Mouse (Mus musculus) common myeloid progenitor, adult 5-6 weeks (primary cell): ENCODE measurements around the gene Cox11. TPM values are rescaled to one million over a fixed set of nuclear protein-coding genes. Genes with fewer than 3 reads are reported as not detected.

Experiments used
- ATAC-seq: replicated peaks from 2 replicates; pipeline ENCODE4 v1.8.0; 2016; ENCODE audit warnings: low read depth, mild to moderate bottlenecking, moderate TSS enrichment, inconsistent platforms; ENCODE audit not compliant: poor library complexity, severe bottlenecking
- total RNA-seq: library from RNA; stranded (forward); fragments of 200-1000, 187-1606 nt; gene quantifications from 2 replicates; pipeline ENCODE4 v1.2.3, GENCODE M21; 2017

Cox11 gene
- total RNA-seq, 1 experiment from 2014 or later: 36.2 TPM

GRCm38 (mm10) chr11:90663618-90664297 is 25.8 kb downstream of the Cox11 start:
- ATAC-seq: 0 out of 2 replicates have a peak, but pooled peaks have one; percentile 10

- peak; percentile 97 for ATAC-seq
Observed at GRCm38 (mm10) chr11:90664345-90664986, 26.5 kb downstream of the Cox11 start.

DNA sequence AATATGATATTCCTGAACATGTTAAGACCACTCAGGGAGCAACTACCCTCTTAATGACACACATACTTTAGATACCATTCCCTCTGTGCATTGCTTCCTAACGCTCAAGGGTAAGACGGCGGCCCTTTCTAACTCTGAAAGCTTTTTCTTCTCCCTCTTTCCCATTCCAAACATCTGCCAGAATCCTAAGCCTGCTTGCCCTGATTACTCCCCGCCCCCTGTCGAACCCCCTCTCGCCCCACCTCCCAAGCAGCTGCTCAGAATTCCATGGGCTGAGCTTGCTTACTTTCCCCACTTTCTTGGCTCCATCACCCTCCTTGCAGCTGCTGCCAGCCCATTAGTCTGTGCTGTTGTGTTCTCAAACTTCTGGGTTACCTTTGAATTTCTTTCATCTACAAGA is 27.2 kb downstream of the Cox11 start:
- no peak for ATAC-seq

- ATAC-seq: no peak
Observed at GRCm38 (mm10) chr11:90666144-90666757, 28.3 kb downstream of the Cox11 start.

DNA sequence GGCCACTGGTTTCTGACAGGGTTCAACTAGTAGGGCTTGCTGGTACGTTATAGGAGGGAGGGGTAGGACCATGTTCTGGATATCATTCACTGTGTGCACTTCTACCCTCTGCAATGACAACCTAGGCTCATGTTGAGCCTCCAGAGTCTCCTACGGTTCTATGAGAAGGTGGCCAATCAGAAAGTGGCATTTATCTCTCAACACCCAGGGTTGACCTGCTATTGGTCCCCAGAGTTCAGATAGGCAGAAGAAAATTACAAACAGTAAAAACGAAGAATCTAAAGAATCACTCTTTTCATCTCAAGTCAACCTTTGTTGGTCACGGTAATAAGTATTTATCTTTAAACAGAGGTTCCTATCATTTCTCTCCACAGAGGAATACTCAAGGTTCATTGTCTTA is 28.9 kb downstream of the Cox11 start:
- no peak for ATAC-seq

DNA sequence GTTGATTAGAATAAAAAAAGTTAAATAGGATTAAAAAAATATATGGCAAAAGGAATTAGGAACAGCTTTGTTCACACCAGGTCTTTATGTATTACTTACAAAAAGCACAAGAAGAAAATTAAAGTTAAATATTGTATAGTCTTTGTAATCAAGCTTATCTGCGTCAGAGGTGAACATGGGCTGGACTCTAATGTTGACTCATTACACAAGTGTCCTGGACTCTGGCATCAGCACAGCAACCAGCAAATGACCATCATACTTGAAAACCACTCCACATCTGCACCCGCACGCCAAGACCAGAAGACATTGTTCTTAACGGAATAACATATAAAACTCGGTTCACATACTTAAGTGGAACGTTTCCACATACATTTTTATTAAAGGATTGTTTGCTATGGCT is 29.4 kb downstream of the Cox11 start:
- no peak for ATAC-seq

DNA sequence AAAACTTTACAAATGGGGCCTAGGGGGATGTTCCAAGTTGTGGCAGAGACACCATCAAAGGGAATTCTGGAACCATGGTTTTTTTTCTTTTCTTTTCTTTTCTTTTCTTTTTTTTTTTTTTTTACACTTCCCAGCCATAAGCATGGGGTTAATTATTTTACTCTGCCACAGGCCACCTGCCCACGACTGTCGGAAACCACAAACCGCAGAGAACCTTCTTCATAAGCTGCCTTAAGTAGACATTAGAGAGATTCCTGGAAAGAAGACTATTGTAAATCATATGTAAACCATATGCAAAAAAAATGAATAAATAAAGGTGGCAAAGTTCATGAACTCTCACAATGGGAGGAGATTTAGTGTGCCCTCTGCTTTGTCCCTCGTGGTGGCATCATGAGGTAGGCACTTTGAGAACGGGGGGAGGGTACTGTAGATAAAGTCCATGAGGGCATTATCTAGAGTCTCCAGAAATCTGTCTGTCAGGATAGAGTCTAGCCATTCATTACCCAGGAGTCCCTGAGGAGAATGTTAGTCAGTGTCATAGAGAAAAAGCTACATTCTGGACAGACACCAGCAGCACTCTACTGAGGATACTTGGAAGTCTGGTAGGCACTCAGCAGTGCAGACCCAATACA is 37.6 kb downstream of the Cox11 start:
- peak; percentile 89 for ATAC-seq

- no peak for ATAC-seq
Observed at GRCm38 (mm10) chr11:90677027-90677426, 39.1 kb downstream of the Cox11 start.

- ATAC-seq: no peak
Observed at GRCm38 (mm10) chr11:90677771-90678288, 39.9 kb downstream of the Cox11 start.

DNA sequence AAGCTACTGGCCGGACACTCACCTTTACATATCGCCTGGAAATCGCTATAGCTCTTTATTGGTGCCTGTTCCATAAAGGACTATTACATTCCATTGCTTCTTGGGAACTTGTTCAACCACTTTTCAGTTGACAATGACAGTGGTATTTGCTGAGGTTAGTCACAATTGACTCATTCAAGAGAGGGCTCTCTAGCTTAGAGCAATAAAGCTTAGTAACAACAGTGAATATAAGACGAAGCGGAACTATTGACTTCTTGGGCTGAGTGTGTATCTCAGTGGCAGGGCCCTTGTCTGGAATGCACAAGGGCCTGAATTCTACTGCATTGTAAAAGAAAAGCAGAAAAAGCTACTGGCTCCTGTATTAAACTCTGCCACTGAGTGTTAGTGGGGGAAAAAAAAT is 40.6 kb downstream of the Cox11 start:
- no peak for ATAC-seq

- ATAC-seq: no peak
Observed at GRCm38 (mm10) chr11:90681171-90681570, 43.2 kb downstream of the Cox11 start.

DNA sequence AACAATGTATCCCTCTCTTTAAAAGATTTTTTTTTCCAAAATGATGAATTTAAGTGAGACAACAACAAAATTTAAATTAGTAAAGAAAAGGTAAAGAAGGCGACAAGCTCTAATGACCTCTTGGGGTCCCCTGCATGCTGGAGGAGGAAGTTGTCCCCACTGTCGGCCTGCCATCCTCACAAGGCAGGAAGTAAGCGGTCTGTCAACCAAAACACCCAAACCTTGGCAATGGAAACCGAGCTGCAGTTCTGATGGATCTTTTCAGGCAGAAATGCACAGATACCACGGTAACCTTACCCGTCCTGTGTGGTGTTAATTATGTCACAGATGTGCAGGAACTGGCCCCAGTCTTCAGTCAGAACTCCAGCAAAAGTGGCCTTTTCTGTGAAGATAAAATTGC is 46.8 kb downstream of the Cox11 start:
- peak; percentile 43 for ATAC-seq

GRCm38 (mm10) chr11:90685196-90685595 is 47.2 kb downstream of the Cox11 start:
- no peak for ATAC-seq

DNA sequence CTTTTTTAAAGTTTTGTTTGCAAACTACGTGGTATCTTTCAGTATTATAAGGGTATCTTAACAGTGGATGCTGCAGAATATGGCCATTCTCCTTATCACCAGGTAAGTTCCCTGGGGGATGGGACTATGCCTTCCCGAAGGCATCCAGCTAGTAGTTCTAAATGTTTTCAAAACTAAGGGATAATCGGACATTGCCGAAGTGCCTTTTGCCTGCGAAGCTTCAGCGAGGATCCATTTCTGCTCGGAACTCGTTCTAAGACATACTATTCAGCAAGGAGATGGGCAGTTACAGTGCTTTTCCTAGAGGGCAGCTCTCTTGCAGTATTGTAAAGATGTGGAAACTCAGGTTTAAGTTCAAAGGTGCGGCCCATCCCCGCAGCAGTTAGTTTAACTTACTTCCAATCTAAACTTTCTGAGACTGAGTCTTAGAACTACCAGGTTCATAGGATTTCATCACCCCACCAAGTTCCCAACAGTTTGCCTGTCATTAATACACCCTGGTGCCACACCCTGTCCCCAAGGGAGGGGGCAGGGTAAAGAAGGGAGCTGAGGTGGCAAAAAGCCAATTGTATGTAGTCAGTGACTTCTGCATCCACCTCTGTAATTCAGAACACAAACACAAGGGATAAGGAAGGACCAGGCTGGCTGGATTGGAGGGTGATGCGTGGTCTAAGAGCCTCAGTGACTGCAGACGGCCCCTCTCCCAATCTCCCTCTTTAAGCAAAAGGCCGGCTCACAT is 48.5 kb downstream of the Cox11 start:
- peak; percentile 33 for ATAC-seq

- ATAC-seq: peak; percentile 34; the same call in 1 of the 2 replicates
Observed at GRCm38 (mm10) chr11:90687040-90687439, 49.1 kb downstream of the Cox11 start.

DNA sequence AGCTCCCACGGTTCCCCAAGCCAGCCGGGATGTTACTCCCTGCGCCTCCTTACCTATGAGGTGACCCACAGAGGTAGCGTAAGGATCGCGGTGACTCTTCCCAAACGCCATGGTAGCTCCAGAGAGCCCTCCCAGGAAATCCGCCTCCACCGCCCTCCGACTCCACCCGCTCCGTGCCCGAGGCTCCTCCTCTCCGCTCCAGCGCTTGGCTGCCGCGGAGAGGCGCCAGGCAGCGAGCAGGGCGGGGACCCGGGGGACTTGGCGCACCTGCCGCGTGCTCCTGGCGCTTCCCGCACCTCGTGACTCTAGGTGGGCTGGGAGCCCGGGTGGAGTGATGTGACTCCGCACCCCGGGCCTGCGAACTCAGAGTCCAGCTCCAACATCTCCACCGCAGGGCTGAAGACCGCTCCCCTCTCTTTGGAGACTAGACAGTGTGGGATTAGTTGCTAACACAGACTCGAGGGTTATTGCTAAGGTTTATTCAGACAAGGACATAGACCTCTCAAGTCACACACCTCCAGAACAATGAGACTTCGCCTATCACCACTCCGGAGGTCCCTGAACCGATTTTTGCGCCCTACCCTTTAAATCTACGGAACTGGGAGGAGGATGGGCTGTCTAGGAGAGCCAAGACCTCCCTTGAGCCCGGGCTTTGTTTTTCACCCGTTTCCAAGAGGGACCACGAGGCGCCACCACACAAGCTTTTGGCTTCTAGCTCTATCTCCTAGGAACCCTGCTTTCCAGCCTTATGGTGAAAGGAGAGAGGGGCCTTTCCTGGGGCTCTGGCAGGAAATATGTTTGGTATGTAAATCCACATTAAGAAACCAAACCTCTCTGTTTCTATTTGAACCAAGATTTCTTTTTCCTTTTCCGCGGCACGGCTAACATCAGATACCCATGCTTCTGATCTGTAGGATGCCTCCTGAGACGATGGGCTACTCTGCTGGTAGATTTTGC is 49.8 kb downstream of the Cox11 start, which contains the start of gene Tom1l1:
Gene Tom1l1 (minus strand): TSS at position 907 of the 957 bp plus-strand sequence.
- peak; percentile 82 for ATAC-seq

- ATAC-seq: no peak
Observed at GRCm38 (mm10) chr11:90690361-90690760, 52.4 kb downstream of the Cox11 start.

DNA sequence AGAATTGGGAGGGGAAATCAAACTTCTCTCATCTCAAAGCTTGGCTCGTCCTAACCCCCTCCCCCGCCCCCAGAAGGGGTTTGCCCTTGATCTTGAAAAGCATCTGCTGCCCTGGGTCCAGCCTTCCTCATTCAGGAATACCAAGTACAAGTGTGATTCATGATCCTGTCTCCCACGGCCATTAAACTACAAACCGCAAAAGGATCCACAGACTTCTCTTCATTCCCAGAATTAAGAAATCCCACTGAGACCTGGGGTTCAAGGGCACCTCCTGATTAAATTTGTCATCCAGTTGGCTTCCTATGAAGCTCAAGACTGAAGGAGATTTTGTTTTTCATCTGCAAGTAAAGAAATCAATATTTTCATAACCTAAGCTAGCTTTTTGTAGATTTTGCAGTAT is 56.2 kb downstream of the Cox11 start:
- ATAC-seq: no peak
